Mouse (Mus musculus) C2C12 (cell line): ENCODE data around the gene Wnt5a.

Experiments
- CTCF ChIP-seq: IDR thresholded peaks from one replicate; pipeline ENCODE4 v1.5.1; 2011; ENCODE audit not compliant: control insufficient read depth, insufficient read depth, insufficient read length
- MAX ChIP-seq: IDR thresholded peaks from one replicate; pipeline ENCODE4 v1.6.1; 2011; ENCODE audit warnings: mild to moderate bottlenecking, control low read depth
- MYOD1 ChIP-seq: IDR thresholded peaks from one replicate; pipeline ENCODE4 v1.6.1; 2011; ENCODE audit warnings: low read depth; ENCODE audit not compliant: control insufficient read depth, insufficient read length
- MYOG ChIP-seq: IDR thresholded peaks from one replicate; pipeline ENCODE4 v1.6.1; 2011; ENCODE audit not compliant: control insufficient read depth, insufficient read length; ENCODE audit errors: extremely low read depth
- USF1 ChIP-seq: IDR thresholded peaks from one replicate; pipeline ENCODE4 v1.6.1; 2011; ENCODE audit warnings: low read depth, mild to moderate bottlenecking, control low read depth, moderate library complexity

DNA sequence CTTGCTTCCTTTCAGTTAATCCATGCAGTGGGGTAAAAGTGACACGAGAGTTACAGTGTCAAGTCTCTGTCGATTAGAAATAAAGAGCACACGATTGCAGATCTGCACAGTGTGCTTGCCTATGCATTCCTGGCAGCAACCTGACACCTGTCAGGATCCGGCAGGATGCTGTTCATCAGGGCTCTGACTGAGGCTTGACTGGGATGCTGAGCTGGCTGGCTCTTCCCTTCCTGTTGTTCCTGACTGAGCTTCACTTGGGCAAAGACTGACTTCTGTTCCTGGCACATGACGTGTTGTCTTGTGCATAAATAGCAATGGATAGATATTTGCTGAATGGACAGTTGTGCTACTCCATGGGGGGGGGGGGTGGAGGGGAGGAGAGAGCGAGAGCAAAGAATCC is 57.3 kb downstream of the Wnt5a start:
- TF ChIP-seq CTCF, result no peak
- TF ChIP-seq MAX, result no peak
- TF ChIP-seq MYOD1, result no peak
- no peak for TF ChIP-seq USF1
- no peak for TF ChIP-seq MYOG
